Mouse (Mus musculus) forebrain, embryonic 11.5 days (tissue): ENCODE measurements around the gene Angptl8. TPM values are rescaled to one million over a fixed set of nuclear protein-coding genes. Genes with fewer than 3 reads are reported as not detected.

ENCODE experiments used
- ATAC-seq: fragments of 200-750 bp; cut with Nextera tagmentation; replicated peaks from 2 replicates; pipeline ENCODE4 v1.8.0; 2017; ENCODE audit warnings: moderate TSS enrichment; ENCODE audit not compliant: low FRiP score
- DNase-seq: peaks from one replicate; pipeline ENCODE4 v3.0.0-alpha.2; 2017; ENCODE audit warnings: low spot score
- H3K27ac ChIP-seq: fragments of 300-500 bp; sonication (generic); 2 replicates; pipeline ENCODE4 v1.5.1; 2014; ENCODE audit warnings: low read depth, low read length
- H3K27me3 ChIP-seq: fragments of 300-500 bp; sonication (generic); 2 replicates; pipeline ENCODE4 v1.6.1; 2014; ENCODE audit warnings: mild to moderate bottlenecking, low read length, mixed read lengths; ENCODE audit not compliant: control insufficient read depth, insufficient read depth
- H3K36me3 ChIP-seq: fragments of 300-500 bp; sonication (generic); 2 replicates; pipeline ENCODE4 v1.6.1; 2014; ENCODE audit warnings: mild to moderate bottlenecking, low read length, moderate library complexity, mixed read lengths; ENCODE audit not compliant: control insufficient read depth, insufficient read depth
- H3K4me1 ChIP-seq: fragments of 300-500 bp; sonication (generic); replicated peaks from 2 replicates; pipeline ENCODE4 v1.6.1; 2014; ENCODE audit warnings: low read length, mixed read lengths; ENCODE audit not compliant: control insufficient read depth, insufficient read depth
- H3K4me2 ChIP-seq: fragments of 300-500 bp; sonication (generic); 2 replicates; pipeline ENCODE4 v1.6.1; 2014; ENCODE audit warnings: low read depth, mild to moderate bottlenecking, low read length, moderate library complexity, mixed read lengths; ENCODE audit not compliant: severe bottlenecking
- H3K4me3 ChIP-seq: fragments of 300-500 bp; sonication (generic); 2 replicates; pipeline ENCODE4 v1.5.1; 2014; ENCODE audit warnings: low read depth, low read length
- H3K9ac ChIP-seq: fragments of 300-500 bp; sonication (generic); 2 replicates; pipeline ENCODE4 v1.6.1; 2014; ENCODE audit warnings: low read length
- H3K9me3 ChIP-seq: fragments of 300-500 bp; sonication (generic); 2 replicates; pipeline ENCODE4 v1.6.1; 2016; ENCODE audit warnings: low read length, mixed read lengths; ENCODE audit not compliant: control insufficient read depth
- WGBS: fragments of 180-500 bp; shearing (Covaris S2); extraction: QIAGEN DNeasy Blood & Tissue Kit; methylation state at CpG from one replicate; pipeline ENCODE4 v1.1.7; 2014; 5-methylcytosine and 5-hydroxymethylcytosine counted together
- polyA plus RNA-seq: library from polyadenylated mRNA; unstranded; fragments of >200 nt; fragmentation: Nextera tagmentation; extraction: Ambion mirVana; gene quantifications from 2 replicates; pipeline ENCODE4 v1.2.1, GENCODE M21; 2014

Gene Angptl8
- polyA plus RNA-seq, 1 experiment from 2014 or later = 0.60 TPM

DNA sequence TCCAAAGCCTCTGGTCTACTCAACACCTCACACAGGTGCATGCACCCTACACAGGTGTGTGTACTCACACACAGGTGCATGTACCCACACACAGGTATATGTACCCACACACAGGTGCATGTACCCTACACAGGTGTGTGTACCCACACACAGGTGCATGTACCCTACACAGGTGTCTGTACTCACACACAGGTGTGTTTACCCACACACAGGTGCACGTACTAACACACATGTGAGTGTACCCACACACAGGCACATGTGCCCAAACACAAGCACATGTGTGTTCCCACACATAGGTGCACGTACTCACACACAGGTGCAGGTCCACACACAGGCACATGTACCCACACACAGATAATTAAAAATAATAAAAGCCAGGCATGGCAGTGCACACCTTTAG is 2.4 kb downstream of the Angptl8 start:
- no peak overlapping the region for H3K9ac ChIP-seq

GRCm38 (mm10) chr9:21840115-21840787 is 4.9 kb downstream of the Angptl8 start:
- no peak overlapping the region for H3K27ac ChIP-seq
- no peak overlapping the region for H3K9ac ChIP-seq
- H3K36me3 ChIP-seq = no peaks in the 10 kb centered on the region
- no peak for ATAC-seq
- no peaks in the 10 kb centered on the region for H3K4me1 ChIP-seq
- no peak overlapping the region for H3K4me2 ChIP-seq
- H3K4me3 ChIP-seq = no peak overlapping the region
- whole genome bisulfite sequencing = 55% methylated on average over 8 of the region's 8 CpGs
- no peaks in the 10 kb centered on the region for H3K9me3 ChIP-seq
- DNase-seq = no peak
- H3K27me3 ChIP-seq = no peaks in the 10 kb centered on the region

More for the DNA sequence above, 2.4 kb downstream of the Angptl8 start:
- Histone ChIP-seq H3K4me3 (no peak overlapping the region), H3K27me3 (no peaks in the 10 kb centered on the region), H3K4me2 (no peak overlapping the region), H3K36me3 (no peaks in the 10 kb centered on the region), H3K27ac (no peak overlapping the region), H3K4me1 (no peaks in the 10 kb centered on the region), H3K9me3 (no peaks in the 10 kb centered on the region)
- ATAC-seq = no peak
- 87% methylated on average over 2 of the region's 2 CpGs for WGBS
- DNase-seq = no peak

DNA sequence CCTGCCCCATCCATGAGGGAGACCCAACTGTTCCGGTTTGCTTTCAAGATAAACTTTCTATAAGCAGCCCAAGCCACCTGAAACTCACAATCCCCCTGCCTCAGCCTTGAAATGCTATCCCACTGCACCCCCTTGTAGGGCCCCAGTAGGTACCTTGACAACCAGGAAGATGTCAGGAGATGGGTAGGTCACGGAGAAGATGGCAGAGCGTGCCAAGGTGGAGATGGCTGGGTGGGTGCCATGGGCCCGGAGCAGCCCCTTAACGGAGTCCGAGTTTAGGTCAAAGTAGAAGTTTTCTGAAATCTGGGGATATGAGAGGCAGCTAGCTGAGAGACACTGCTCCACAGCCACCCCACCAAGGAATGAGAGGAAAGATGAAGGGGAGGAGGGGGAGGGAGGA is 6.0 kb downstream of the Angptl8 start:
- no peak overlapping the region for H3K4me2 ChIP-seq
- no peaks in the 10 kb centered on the region for H3K4me1 ChIP-seq
- no peak for ATAC-seq
- 95% methylated on average over 6 of the region's 6 CpGs for WGBS
- no peak for DNase-seq
- no peak overlapping the region for H3K27ac ChIP-seq
- H3K4me3 ChIP-seq = no peak overlapping the region
- H3K9me3 ChIP-seq = no peaks in the 10 kb centered on the region
- H3K9ac ChIP-seq = no peak overlapping the region
- no peaks in the 10 kb centered on the region for H3K27me3 ChIP-seq
- H3K36me3 ChIP-seq = no peaks in the 10 kb centered on the region

DNA sequence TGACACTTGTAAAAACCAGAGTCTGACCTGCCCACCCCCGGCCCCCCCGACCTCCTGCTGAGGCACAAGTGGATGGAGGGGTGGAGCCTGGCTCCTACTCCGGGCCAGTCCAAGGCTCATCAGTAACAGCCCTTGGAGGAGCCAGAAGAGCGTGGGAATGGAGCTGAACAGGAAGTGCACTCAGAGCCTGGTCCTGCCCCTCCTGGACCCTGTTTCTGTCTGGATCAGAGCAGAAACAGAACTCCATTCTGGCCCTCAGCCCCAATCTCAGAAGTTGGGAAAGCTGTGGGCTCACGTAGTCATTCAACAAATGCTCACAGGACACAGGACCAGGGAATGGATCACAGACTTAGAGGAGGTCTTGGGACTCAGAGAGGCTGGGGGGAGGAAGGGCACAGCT is 7.1 kb downstream of the Angptl8 start:
- Histone ChIP-seq H3K27me3 (no peaks in the 10 kb centered on the region), H3K4me1 (peaks cover 7% of the 10 kb centered on the region; the same call in 1 of the 2 replicates), H3K27ac (no peak overlapping the region), H3K4me3 (no peak overlapping the region), H3K4me2 (no peak overlapping the region), H3K36me3 (no peaks in the 10 kb centered on the region), H3K9me3 (no peaks in the 10 kb centered on the region), H3K9ac (no peak overlapping the region)
- DNase-seq (no peak), ATAC-seq (no peak)
- 73% methylated on average over 5 of the region's 5 CpGs for WGBS

DNA sequence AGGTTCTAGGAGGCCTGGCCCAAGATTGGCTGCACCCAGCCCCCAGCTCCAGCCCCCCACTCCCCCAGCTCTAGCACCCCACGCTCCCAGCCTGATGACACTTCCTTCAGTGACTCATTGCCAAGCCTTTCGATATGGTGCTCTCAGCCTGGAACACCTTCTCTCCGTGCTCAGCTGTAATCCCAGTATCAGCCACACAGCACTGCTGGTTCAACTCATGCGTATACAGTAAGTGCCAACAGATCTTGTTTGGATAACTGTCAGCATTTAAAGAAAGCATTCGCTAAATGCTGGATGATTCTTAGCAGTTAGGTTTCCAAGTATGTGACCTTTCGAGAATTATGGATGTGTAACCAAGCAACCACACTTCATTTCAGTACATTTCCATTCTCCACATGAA is 7.8 kb downstream of the Angptl8 start:
- DNase-seq = no peak
- H3K4me1 ChIP-seq = peaks cover 7% of the 10 kb centered on the region; the same call in 1 of the 2 replicates
- no peak overlapping the region for H3K4me2 ChIP-seq
- H3K36me3 ChIP-seq = no peaks in the 10 kb centered on the region
- no peaks in the 10 kb centered on the region for H3K27me3 ChIP-seq
- H3K9me3 ChIP-seq = no peaks in the 10 kb centered on the region
- H3K27ac ChIP-seq = no peak overlapping the region
- no peak overlapping the region for H3K4me3 ChIP-seq
- ATAC-seq = no peak
- WGBS = 91% methylated on average over 6 of the region's 6 CpGs
- H3K9ac ChIP-seq = no peak overlapping the region

- peaks cover 7% of the 10 kb centered on the region; the same call in 1 of the 2 replicates for H3K4me1 ChIP-seq
- no peak overlapping the region for H3K27ac ChIP-seq
- H3K27me3 ChIP-seq = no peaks in the 10 kb centered on the region
- no peak overlapping the region for H3K4me3 ChIP-seq
- 65% methylated on average over 14 of the region's 14 CpGs for WGBS
- DNase-seq (no peak), ATAC-seq (no peak)
- H3K4me2 ChIP-seq = no peak overlapping the region
- no peak overlapping the region for H3K9ac ChIP-seq
- no peaks in the 10 kb centered on the region for H3K36me3 ChIP-seq
- H3K9me3 ChIP-seq = no peaks in the 10 kb centered on the region
These were observed 10.2 kb downstream of the Angptl8 start for GRCm38 (mm10) chr9:21845381-21846080.

GRCm38 (mm10) chr9:21846755-21847341 is 11.5 kb downstream of the Angptl8 start:
- no peak overlapping the region for H3K9ac ChIP-seq
- no peak overlapping the region for H3K4me3 ChIP-seq
- 20% methylated on average over 11 of the region's 11 CpGs for WGBS

GRCm38 (mm10) chr9:21847425-21847824 is 12.1 kb downstream of the Angptl8 start:
- peaks cover 7% of the 10 kb centered on the region; the same call in 1 of the 2 replicates for H3K4me1 ChIP-seq
- WGBS = 27% methylated on average over 3 of the region's 3 CpGs
- no peaks in the 10 kb centered on the region for H3K27me3 ChIP-seq
- H3K4me2 ChIP-seq = no peak overlapping the region
- H3K9me3 ChIP-seq = no peaks in the 10 kb centered on the region
- H3K36me3 ChIP-seq = no peaks in the 10 kb centered on the region
- no peak overlapping the region for H3K4me3 ChIP-seq
- ATAC-seq (no peak), DNase-seq (no peak)
- no peak overlapping the region for H3K9ac ChIP-seq
- no peak overlapping the region for H3K27ac ChIP-seq

More at GRCm38 (mm10) chr9:21846755-21847341, 11.5 kb downstream of the Angptl8 start:
- Histone ChIP-seq H3K9me3 (no peaks in the 10 kb centered on the region), H3K27ac (peak overlapping the region; percentile 12; the same call in 1 of the 2 replicates), H3K4me1 (peaks cover 7% of the 10 kb centered on the region; the same call in 1 of the 2 replicates), H3K27me3 (no peaks in the 10 kb centered on the region), H3K4me2 (peak overlapping the region; percentile 21; the same call in 1 of the 2 replicates), H3K36me3 (no peaks in the 10 kb centered on the region)
- DNase-seq (no peak), ATAC-seq (no peak)
